Mouse (Mus musculus) heart, embryonic 11.5 days (tissue): ENCODE measurements around the gene Hmcn1. TPM values are rescaled to one million over a fixed set of nuclear protein-coding genes. Genes with fewer than 3 reads are reported as not detected.

ENCODE experiments used
- ATAC-seq: fragments of 200-750 bp; cut with Nextera tagmentation; replicated peaks from 2 replicates; pipeline ENCODE4 v1.8.0; 2017; ENCODE audit warnings: moderate library complexity; ENCODE audit not compliant: insufficient number of reproducible peaks, low FRiP score, low TSS enrichment
- H3K27ac ChIP-seq: fragments of 300-500 bp; sonication (generic); 2 replicates; pipeline ENCODE4 v1.5.1; 2014; ENCODE audit warnings: mild to moderate bottlenecking, low read depth, low read length
- H3K27me3 ChIP-seq: fragments of 300-500 bp; sonication (generic); 2 replicates; pipeline ENCODE4 v1.6.1; 2014; ENCODE audit warnings: mild to moderate bottlenecking, low read length, mixed read lengths; ENCODE audit not compliant: control insufficient read depth, insufficient read depth
- H3K36me3 ChIP-seq: fragments of 300-500 bp; sonication (generic); 2 replicates; pipeline ENCODE4 v1.6.1; 2014; ENCODE audit warnings: mild to moderate bottlenecking, low read length, moderate library complexity, mixed read lengths; ENCODE audit not compliant: control insufficient read depth, insufficient read depth
- H3K4me1 ChIP-seq: fragments of 300-500 bp; sonication (generic); 2 replicates; pipeline ENCODE4 v1.6.1; 2014; ENCODE audit warnings: low read length; ENCODE audit not compliant: control insufficient read depth, insufficient read depth
- H3K4me2 ChIP-seq: fragments of 300-500 bp; sonication (generic); 2 replicates; pipeline ENCODE4 v1.6.1; 2014; ENCODE audit warnings: mild to moderate bottlenecking, moderate library complexity
- H3K4me3 ChIP-seq: fragments of 300-500 bp; sonication (generic); 2 replicates; pipeline ENCODE4 v1.5.1; 2014; ENCODE audit warnings: low read depth, low read length
- H3K9ac ChIP-seq: fragments of 300-500 bp; sonication (generic); 2 replicates; pipeline ENCODE4 v1.6.1; 2014; ENCODE audit warnings: mild to moderate bottlenecking, low read depth, low read length, moderate library complexity
- H3K9me3 ChIP-seq: fragments of 300-500 bp; sonication (generic); replicated peaks from 2 replicates; pipeline ENCODE4 v1.6.1; 2016; ENCODE audit warnings: low read length; ENCODE audit not compliant: control insufficient read depth
- WGBS: fragments of 180-500 bp; shearing (Covaris S2); extraction: QIAGEN DNeasy Blood & Tissue Kit; methylation state at CpG from one replicate; pipeline ENCODE4 v1.1.7; 2014; ENCODE audit not compliant: insufficient replicate concordance; 5-methylcytosine and 5-hydroxymethylcytosine counted together
- polyA plus RNA-seq: library from polyadenylated mRNA; unstranded; fragments of >200 nt; fragmentation: Nextera tagmentation; extraction: Ambion mirVana; gene quantifications from 2 replicates; pipeline ENCODE4 v1.2.1, GENCODE M21; 2014

The Hmcn1 gene
- polyA plus RNA-seq, 1 experiment from 2014 or later: 24.8 TPM

DNA sequence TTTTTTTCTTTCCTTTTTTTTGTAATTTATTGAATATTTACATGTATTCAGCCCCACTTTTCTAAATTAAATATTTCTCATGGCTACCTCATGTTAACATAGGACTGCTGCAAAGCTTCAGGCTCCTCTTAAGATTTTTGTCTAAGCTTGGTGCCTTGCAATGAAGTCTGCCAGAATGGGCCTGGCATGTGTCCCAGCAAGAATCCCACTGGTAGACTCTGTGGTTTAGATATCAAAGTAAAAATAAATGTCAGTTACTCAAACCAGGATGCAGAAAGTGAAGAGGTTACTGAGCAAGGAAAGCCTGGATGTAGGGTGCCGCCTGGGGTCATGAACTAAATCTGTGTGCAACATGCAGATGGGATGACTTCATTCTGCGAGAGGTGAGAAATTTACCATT lies 217.5 kb downstream of the Hmcn1 start:
- Histone ChIP-seq H3K36me3 (no peaks in the 10 kb centered on the region; the same call in 1 of the 2 replicates), H3K4me1 (no peaks in the 10 kb centered on the region), H3K27me3 (no peaks in the 10 kb centered on the region), H3K4me3 (no peak overlapping the region), H3K4me2 (no peak overlapping the region), H3K9me3 (no peaks in the 10 kb centered on the region), H3K9ac (no peak overlapping the region), H3K27ac (no peak overlapping the region)
- no peak for ATAC-seq
- WGBS: 79% methylated on average over 2 of the region's 2 CpGs

DNA sequence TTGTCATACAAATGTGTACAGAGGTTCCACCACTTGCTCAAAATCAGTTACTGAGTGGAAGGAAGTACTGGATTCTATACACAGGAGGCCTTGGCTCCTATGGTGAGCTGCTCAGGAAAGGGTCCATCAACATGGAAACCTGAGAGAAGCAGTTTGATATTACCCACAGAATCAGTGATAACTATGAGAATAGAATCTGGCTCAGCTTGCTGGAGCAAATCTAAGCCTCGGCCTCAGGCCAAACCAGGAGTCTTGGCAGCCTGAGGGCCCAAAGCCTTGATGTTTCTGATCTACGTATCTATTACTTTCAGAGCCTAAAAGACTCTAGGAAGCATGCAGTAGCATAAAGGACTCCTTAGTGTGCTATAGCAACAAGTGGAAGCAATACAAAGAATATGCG lies 220.3 kb downstream of the Hmcn1 start:
- Histone ChIP-seq H3K4me2 (no peak overlapping the region), H3K4me3 (no peak overlapping the region), H3K4me1 (no peaks in the 10 kb centered on the region), H3K9ac (no peak overlapping the region), H3K9me3 (no peaks in the 10 kb centered on the region), H3K36me3 (no peaks in the 10 kb centered on the region; the same call in 1 of the 2 replicates), H3K27me3 (no peaks in the 10 kb centered on the region), H3K27ac (no peak overlapping the region)
- no peak for ATAC-seq
- WGBS: 89% methylated on average over 3 of the region's 3 CpGs

DNA sequence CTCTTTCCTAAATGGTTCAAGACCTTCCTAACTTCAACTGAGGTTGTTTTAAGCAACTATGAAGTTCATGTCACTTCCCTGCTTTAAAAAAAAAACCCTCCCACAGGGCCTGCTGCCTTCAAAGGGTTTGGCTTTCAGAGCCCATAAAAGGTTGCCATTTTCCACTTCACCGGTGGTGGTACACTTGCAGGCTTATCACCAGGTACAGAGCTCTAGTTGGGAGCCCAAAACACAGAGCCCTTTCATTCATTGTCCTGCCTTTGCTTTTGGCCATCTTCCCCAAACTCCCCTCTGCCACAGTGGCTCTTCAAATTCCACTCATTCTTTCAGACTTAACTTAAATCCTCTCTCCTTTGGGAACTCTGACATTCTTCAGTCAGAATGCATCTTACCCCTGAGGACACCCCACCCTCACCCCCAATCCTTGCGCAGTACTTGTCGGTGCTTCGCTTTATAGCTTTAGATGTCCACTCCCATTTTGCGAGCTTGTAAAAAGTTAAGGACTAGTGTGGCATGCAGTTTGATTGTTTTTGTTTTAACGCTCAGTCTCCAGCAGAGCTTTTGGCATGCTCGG lies 222.2 kb downstream of the Hmcn1 start:
- no peak overlapping the region for H3K4me3 ChIP-seq
- H3K27ac ChIP-seq: no peak overlapping the region
- H3K9me3 ChIP-seq: no peaks in the 10 kb centered on the region
- no peaks in the 10 kb centered on the region for H3K4me1 ChIP-seq
- WGBS: 62% methylated on average over 7 of the region's 7 CpGs
- H3K36me3 ChIP-seq: no peaks in the 10 kb centered on the region; the same call in 1 of the 2 replicates
- no peak overlapping the region for H3K9ac ChIP-seq
- ATAC-seq: no peak
- H3K4me2 ChIP-seq: no peak overlapping the region
- H3K27me3 ChIP-seq: no peaks in the 10 kb centered on the region

DNA sequence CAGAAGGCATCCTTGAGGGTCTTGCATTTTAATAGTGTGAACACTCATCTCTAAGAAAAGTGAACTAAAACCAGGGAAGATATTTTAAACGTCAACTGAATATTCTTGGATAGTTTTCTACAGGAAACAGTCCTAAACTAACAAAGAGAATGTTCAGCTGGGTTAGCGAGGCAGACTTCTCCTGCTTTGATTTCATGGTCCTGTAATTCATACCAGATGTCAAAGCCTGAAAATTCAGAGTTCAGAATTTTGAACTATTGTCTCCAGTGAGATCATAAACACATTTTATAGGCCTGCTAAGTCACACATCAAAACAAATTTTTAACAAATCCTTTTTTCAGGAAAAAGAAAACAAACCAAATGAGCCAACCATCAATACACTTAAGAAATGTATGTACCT lies 223.4 kb downstream of the Hmcn1 start:
- Histone ChIP-seq H3K9me3 (no peaks in the 10 kb centered on the region), H3K4me2 (no peak overlapping the region), H3K4me3 (no peak overlapping the region), H3K27me3 (no peaks in the 10 kb centered on the region), H3K27ac (no peak overlapping the region), H3K9ac (no peak overlapping the region), H3K36me3 (no peaks in the 10 kb centered on the region; the same call in 1 of the 2 replicates), H3K4me1 (no peaks in the 10 kb centered on the region)
- WGBS: 61% methylated on average over 2 of the region's 2 CpGs
- ATAC-seq: no peak

DNA sequence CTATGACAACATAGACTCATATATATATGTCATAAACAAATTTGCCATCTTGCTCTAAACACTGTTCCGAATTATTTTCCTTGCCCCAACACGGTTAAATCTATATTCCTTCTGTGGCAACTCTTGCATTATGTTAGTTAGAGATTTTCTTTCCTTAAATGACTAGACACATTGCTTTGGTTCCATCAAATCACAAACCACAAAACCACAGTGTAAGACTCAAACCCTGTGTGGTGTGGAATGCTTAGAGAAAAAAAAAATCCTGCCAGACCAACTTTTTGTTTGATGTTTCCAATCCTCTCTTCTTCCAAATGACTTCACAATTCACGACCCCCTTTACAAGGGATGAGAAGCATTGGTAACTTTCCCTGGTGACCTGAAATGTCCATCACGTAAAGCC lies 231.6 kb downstream of the Hmcn1 start:
- Histone ChIP-seq H3K9ac (no peak overlapping the region), H3K9me3 (no peaks in the 10 kb centered on the region), H3K27me3 (no peaks in the 10 kb centered on the region), H3K4me3 (no peak overlapping the region), H3K4me2 (no peak overlapping the region), H3K27ac (no peak overlapping the region), H3K36me3 (0 out of 2 replicates have a peak, but pooled peaks cover 2% of the 10 kb centered on the region), H3K4me1 (peaks cover 5% of the 10 kb centered on the region; the same call in 1 of the 2 replicates)
- ATAC-seq: no peak
- 85% methylated on average over 4 of the region's 4 CpGs for WGBS

DNA sequence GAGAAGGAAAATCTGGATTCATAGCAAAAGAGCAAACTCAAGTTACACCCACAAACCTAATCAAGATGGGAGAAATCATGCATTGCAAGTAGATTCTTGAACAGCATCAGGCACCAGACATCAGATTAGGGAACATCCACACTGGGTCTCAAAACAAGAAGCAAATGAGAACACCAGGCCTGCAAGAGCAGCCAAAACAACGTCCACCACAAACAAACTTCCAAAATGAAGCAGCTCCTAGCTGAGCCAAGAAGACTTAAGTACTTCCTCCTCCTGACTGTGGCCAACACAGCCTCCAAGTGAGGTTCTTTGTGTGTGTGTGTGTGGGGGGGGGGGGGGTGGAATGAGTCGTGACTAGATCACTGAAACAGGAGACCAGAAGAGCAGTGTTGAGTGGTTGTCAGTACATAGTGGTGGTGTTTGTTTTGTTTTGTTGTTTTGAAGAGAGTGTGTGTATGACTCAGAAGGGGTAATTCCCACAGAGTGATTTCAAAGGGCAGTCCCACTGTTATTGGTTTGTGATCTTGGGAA lies 232.4 kb downstream of the Hmcn1 start:
- Histone ChIP-seq H3K4me2 (no peak overlapping the region), H3K9ac (no peak overlapping the region), H3K27me3 (no peaks in the 10 kb centered on the region), H3K4me1 (peaks cover 5% of the 10 kb centered on the region; the same call in 1 of the 2 replicates), H3K9me3 (no peaks in the 10 kb centered on the region), H3K27ac (no peak overlapping the region), H3K36me3 (0 out of 2 replicates have a peak, but pooled peaks cover 2% of the 10 kb centered on the region), H3K4me3 (no peak overlapping the region)
- 51% methylated on average over 2 of the region's 2 CpGs for WGBS
- ATAC-seq: no peak

DNA sequence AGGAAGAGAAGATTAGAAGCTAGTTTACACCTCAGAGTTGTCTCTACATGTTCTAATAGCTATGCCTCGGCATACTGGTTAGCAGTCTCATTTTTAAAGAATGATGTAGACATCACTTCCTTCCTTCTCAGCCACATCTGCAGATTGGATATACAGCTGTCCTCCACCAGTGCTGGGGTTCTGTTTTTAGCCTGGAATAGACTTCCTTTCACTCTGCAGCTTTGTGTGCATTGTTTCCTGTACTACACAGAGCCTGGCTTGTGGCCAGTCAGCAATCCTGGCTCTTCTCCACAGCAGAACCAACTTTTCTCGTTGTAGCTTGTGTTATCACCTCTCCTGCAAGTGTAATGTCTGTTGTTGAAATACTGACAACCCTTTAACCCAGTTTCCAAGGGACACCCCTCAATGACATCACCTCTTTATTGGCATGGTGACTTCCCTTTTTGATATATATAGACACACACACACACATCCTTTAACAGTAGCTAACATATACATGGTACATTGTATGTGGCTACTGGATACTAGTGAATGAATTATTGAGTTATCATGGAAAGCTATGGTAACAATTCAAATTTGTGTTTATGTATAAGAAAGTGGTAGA lies 233.7 kb downstream of the Hmcn1 start:
- H3K4me3 ChIP-seq: no peak overlapping the region

DNA sequence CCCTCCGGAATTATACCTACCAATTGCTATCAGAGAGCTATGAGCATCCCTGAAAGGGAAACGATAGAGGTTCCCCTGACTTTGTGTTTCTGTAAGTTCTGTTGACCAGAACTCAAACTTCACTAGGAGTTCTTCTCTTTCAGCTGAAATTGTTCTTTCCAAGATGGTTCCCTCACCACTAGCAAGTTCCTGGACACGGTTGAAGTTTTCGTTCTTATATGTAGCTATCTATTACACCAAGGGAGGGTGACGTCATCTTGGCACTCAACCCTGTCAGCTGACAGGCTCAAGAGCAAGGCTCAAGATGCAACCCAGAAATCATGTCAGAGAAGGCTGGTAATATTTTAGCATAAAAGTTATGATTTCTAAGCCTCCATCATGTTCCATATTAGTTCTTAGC lies 239.3 kb downstream of the Hmcn1 start:
- WGBS: 69% methylated on average over 5 of the region's 5 CpGs
- no peak overlapping the region for H3K9ac ChIP-seq
- ATAC-seq: no peak
- H3K27ac ChIP-seq: no peak overlapping the region
- H3K36me3 ChIP-seq: no peaks in the 10 kb centered on the region; the same call in 1 of the 2 replicates
- no peaks in the 10 kb centered on the region for H3K4me1 ChIP-seq
- no peaks in the 10 kb centered on the region for H3K9me3 ChIP-seq
- no peak overlapping the region for H3K4me2 ChIP-seq
- H3K27me3 ChIP-seq: no peaks in the 10 kb centered on the region
- H3K4me3 ChIP-seq: no peak overlapping the region

More for the DNA sequence above, 233.7 kb downstream of the Hmcn1 start:
- H3K4me1 ChIP-seq: peaks cover 5% of the 10 kb centered on the region; the same call in 1 of the 2 replicates
- no peak overlapping the region for H3K9ac ChIP-seq
- H3K27ac ChIP-seq: no peak overlapping the region; the same call in 1 of the 2 replicates
- H3K36me3 ChIP-seq: 0 out of 2 replicates have a peak, but pooled peaks cover 2% of the 10 kb centered on the region
- no peak overlapping the region for H3K4me2 ChIP-seq
- WGBS: 35% methylated on average over 2 of the region's 2 CpGs
- H3K9me3 ChIP-seq: no peaks in the 10 kb centered on the region
- H3K27me3 ChIP-seq: no peaks in the 10 kb centered on the region
- ATAC-seq: peak; percentile 72
